Mouse (Mus musculus): ENCODE data around the gene Btg2.

Btg2 gene

GRCm38 (mm10) chr1:134078802-134079476 is at the start of gene Btg2:
Btg2 (minus strand) TSS chr1:134079120.
- in situ Hi-C loops (cut with MboI, MseI) = loop anchor here (25.0 kb wide), 1 partner anchor 1942 kb away; the partner anchor contains the start of gene Cdk18

GRCm38 (mm10) chr1:134122195-134122594 is 43.3 kb upstream of the Btg2 start:
- in situ Hi-C loops (cut with MboI, MseI) = no loop called here

GRCm38 (mm10) chr1:134120179-134120578 is 41.3 kb upstream of the Btg2 start:
- in situ Hi-C loops (cut with MboI, MseI) = no loop called here

- in situ Hi-C loops (cut with MboI, MseI) = no loop called here
Observed at GRCm38 (mm10) chr1:134117110-134117509, 38.2 kb upstream of the Btg2 start.

- in situ Hi-C loops (cut with MboI, MseI) = no loop called here
Observed at GRCm38 (mm10) chr1:134115424-134115823, 36.5 kb upstream of the Btg2 start.

GRCm38 (mm10) chr1:134114730-134115129 is 35.8 kb upstream of the Btg2 start:
- in situ Hi-C loops (cut with MboI, MseI) = no loop called here

- in situ Hi-C loops (cut with MboI, MseI) = no loop called here
Observed at GRCm38 (mm10) chr1:134114018-134114417, 35.1 kb upstream of the Btg2 start.

- in situ Hi-C loops (cut with MboI, MseI) = no loop called here
Observed at GRCm38 (mm10) chr1:134113560-134113959, 34.6 kb upstream of the Btg2 start.

- in situ Hi-C loops (cut with MboI, MseI) = no loop called here
Observed at GRCm38 (mm10) chr1:134110979-134111378, 32.1 kb upstream of the Btg2 start, which contains the start of gene Chit1. Chit1 (plus strand) TSS chr1:134111242.

- in situ Hi-C loops (cut with MboI, MseI) = no loop called here
Observed at GRCm38 (mm10) chr1:134110449-134110848, 31.5 kb upstream of the Btg2 start.

- in situ Hi-C loops (cut with MboI, MseI) = no loop called here
Observed at GRCm38 (mm10) chr1:134110015-134110414, 31.1 kb upstream of the Btg2 start.

- in situ Hi-C loops (cut with MboI, MseI) = loop anchor here (5.0 kb wide), 1 partner anchor 50 kb away; no protein-coding TSS in a partner anchor
Observed at GRCm38 (mm10) chr1:134107777-134108176, 28.9 kb upstream of the Btg2 start.

GRCm38 (mm10) chr1:134106719-134107118 is 27.8 kb upstream of the Btg2 start:
- in situ Hi-C loops (cut with MboI, MseI) = loop anchor here (5.0 kb wide), 1 partner anchor 49 kb away; no protein-coding TSS in a partner anchor

GRCm38 (mm10) chr1:134105764-134106430 is 27.0 kb upstream of the Btg2 start:
- in situ Hi-C loops (cut with MboI, MseI) = loop anchor here (5.0 kb wide), 1 partner anchor 49 kb away; no protein-coding TSS in a partner anchor

- in situ Hi-C loops (cut with MboI, MseI) = loop anchor here (5.0 kb wide), 1 partner anchor 48 kb away; no protein-coding TSS in a partner anchor
Observed at GRCm38 (mm10) chr1:134105043-134105763, 26.3 kb upstream of the Btg2 start.

- in situ Hi-C loops (cut with MboI, MseI) = no loop called here
Observed at GRCm38 (mm10) chr1:134103861-134104260, 24.9 kb upstream of the Btg2 start.

GRCm38 (mm10) chr1:134101593-134101992 is 22.7 kb upstream of the Btg2 start:
- in situ Hi-C loops (cut with MboI, MseI) = no loop called here

GRCm38 (mm10) chr1:134100928-134101327 is 22.0 kb upstream of the Btg2 start:
- in situ Hi-C loops (cut with MboI, MseI) = no loop called here

GRCm38 (mm10) chr1:134100401-134100800 is 21.5 kb upstream of the Btg2 start:
- in situ Hi-C loops (cut with MboI, MseI) = no loop called here

- in situ Hi-C loops (cut with MboI, MseI) = loop anchor here (25.0 kb wide), 1 partner anchor 1962 kb away; the partner anchor contains the start of gene Cdk18
Observed at GRCm38 (mm10) chr1:134099516-134100235, 20.8 kb upstream of the Btg2 start.

Measured in T-helper 1 cell (primary cell).